Mouse (Mus musculus) MEL (cell line): ENCODE data around the gene Tsga13.

Experiments
- CHD2 ChIP-seq: IDR thresholded peaks from 2 replicates; pipeline ENCODE4 v1.6.1; 2011; ENCODE audit warnings: low read length, improper control_type of control experiment
- CTCF ChIP-seq, 3 experiments: IDR thresholded peaks in 2 of 3; conservative IDR thresholded peaks in 1 of 3; 2 replicates each; pipeline ENCODE4 v1.5.1; 2011 to 2012; ENCODE audit warnings: low read length in 3 of 3, low read depth in 2 of 3, mild to moderate bottlenecking in 2 of 3, improper control_type of control experiment in 1 of 3, inconsistent platforms in 1 of 3, mixed read lengths in 1 of 3, moderate library complexity in 1 of 3; ENCODE audit not compliant: control insufficient read depth in 1 of 3, insufficient read depth in 1 of 3, poor library complexity in 1 of 3, severe bottlenecking in 1 of 3
- E2F4 ChIP-seq: IDR thresholded peaks from 2 replicates; pipeline ENCODE4 v1.6.1; 2011; ENCODE audit warnings: low read depth, low read length, improper control_type of control experiment, borderline replicate concordance
- EP300 ChIP-seq, 2 experiments: IDR thresholded peaks; 2 replicates each; pipeline ENCODE4 v1.6.1; 2011; ENCODE audit warnings: improper control_type of control experiment in 2 of 2, low read length in 2 of 2, low read depth in 1 of 2, mild to moderate bottlenecking in 1 of 2
- ETS1 ChIP-seq: IDR thresholded peaks from 2 replicates; pipeline ENCODE4 v1.6.1; 2012; ENCODE audit warnings: low read depth, mild to moderate bottlenecking, inconsistent platforms, low read length, improper control_type of control experiment, moderate library complexity
- GATA1 ChIP-seq: IDR thresholded peaks from 2 replicates; pipeline ENCODE4 v1.6.1; 2011; ENCODE audit warnings: low read depth, low read length, improper control_type of control experiment
- KAT2A ChIP-seq: conservative IDR thresholded peaks from 2 replicates; pipeline ENCODE4 v1.6.1; 2012; ENCODE audit warnings: low read depth, low read length, improper control_type of control experiment, inconsistent platforms
- MXI1 ChIP-seq: IDR thresholded peaks from 2 replicates; pipeline ENCODE4 v1.6.1; 2011; ENCODE audit warnings: mild to moderate bottlenecking, low read depth, low read length, improper control_type of control experiment
- SMC3 ChIP-seq: IDR thresholded peaks from 2 replicates; pipeline ENCODE4 v1.6.1; 2011; ENCODE audit warnings: low read depth, low read length, improper control_type of control experiment
- TCF12 ChIP-seq: IDR thresholded peaks from 2 replicates; pipeline ENCODE4 v1.6.1; 2014; ENCODE audit warnings: low read depth, mild to moderate bottlenecking, inconsistent platforms, low read length, improper control_type of control experiment, moderate library complexity
- UBTF ChIP-seq: IDR thresholded peaks from 2 replicates; pipeline ENCODE4 v1.6.1; 2012; ENCODE audit warnings: low read depth, mild to moderate bottlenecking, inconsistent platforms, low read length, improper control_type of control experiment, moderate library complexity, borderline replicate concordance; ENCODE audit not compliant: insufficient read depth
- USF1 ChIP-seq: IDR thresholded peaks from 2 replicates; pipeline ENCODE4 v1.6.1; 2014; ENCODE audit warnings: low read depth, mild to moderate bottlenecking, inconsistent platforms, low read length, improper control_type of control experiment, moderate library complexity

- TF ChIP-seq TCF12 (no peak), GATA1 (no peak), ETS1 (no peak), CTCF (IDR thresholded peaks at IDR 0.05 in 2 of 3, conservative IDR thresholded peaks at IDR 0.05 in 1 of 3; ENCODE audit: control insufficient read depth in 1 of 3, insufficient read depth in 1 of 3, low read depth in 2 of 3, low read length in 3 of 3, poor library complexity in 1 of 3, severe bottlenecking in 1 of 3) (no peak), KAT2A (no peak), USF1 (no peak), EP300 (IDR thresholded peaks at IDR 0.05; ENCODE audit: low read depth in 1 of 2, low read length in 2 of 2) (no peak), E2F4 (no peak), UBTF (no peak), MXI1 (no peak), SMC3 (no peak), CHD2 (no peak)
These were observed 23.9 kb upstream of the Tsga13 start for GRCm38 (mm10) chr6:30939264-30939663.
